Mouse (Mus musculus) hindbrain, embryonic 15.5 days (tissue): ENCODE data around the gene Fam189b. TPM values are rescaled to one million over a fixed set of nuclear protein-coding genes. Genes with fewer than 3 reads are reported as not detected.
A peak's percentile ranks its signal among the peaks of the same experiment; 100 is the strongest.

Experiments used
- ATAC-seq: fragments of 200-750 bp; cut with Nextera tagmentation; 2 replicates; pipeline ENCODE4 v1.8.0; 2017; ENCODE audit warnings: low read depth, moderate number of reproducible peaks, moderate TSS enrichment; ENCODE audit not compliant: low FRiP score
- H3K27ac ChIP-seq: fragments of 300-500 bp; sonication (generic); replicated peaks from 2 replicates; pipeline ENCODE4 v1.5.1; 2015; ENCODE audit warnings: mild to moderate bottlenecking, inconsistent platforms
- H3K27me3 ChIP-seq: fragments of 300-500 bp; sonication (generic); 2 replicates; pipeline ENCODE4 v1.6.1; 2015; ENCODE audit warnings: control low read depth, inconsistent platforms
- H3K36me3 ChIP-seq: fragments of 300-500 bp; sonication (generic); 2 replicates; pipeline ENCODE4 v1.6.1; 2015; ENCODE audit warnings: control low read depth, inconsistent platforms
- H3K4me1 ChIP-seq: fragments of 300-500 bp; sonication (generic); replicated peaks from 2 replicates; pipeline ENCODE4 v1.6.1; 2015; ENCODE audit warnings: control low read depth, inconsistent platforms
- H3K4me2 ChIP-seq: fragments of 300-500 bp; sonication (generic); 2 replicates; pipeline ENCODE4 v1.6.1; 2015; ENCODE audit warnings: moderate library complexity, mild to moderate bottlenecking, inconsistent platforms
- H3K4me3 ChIP-seq: fragments of 300-500 bp; sonication (generic); 2 replicates; pipeline ENCODE4 v1.5.1; 2015; ENCODE audit warnings: mild to moderate bottlenecking, inconsistent platforms
- H3K9ac ChIP-seq: fragments of 300-500 bp; sonication (generic); 2 replicates; pipeline ENCODE4 v1.6.1; 2015; ENCODE audit warnings: inconsistent platforms
- H3K9me3 ChIP-seq: fragments of 300-500 bp; sonication (generic); 2 replicates; pipeline ENCODE4 v1.6.1; 2016; ENCODE audit warnings: control low read depth, inconsistent platforms
- WGBS: fragments of 180-500 bp; shearing (Covaris S2); methylation state at CpG from one replicate; pipeline ENCODE4 v1.1.7; 2015; 5-methylcytosine and 5-hydroxymethylcytosine counted together
- polyA plus RNA-seq: library from polyadenylated mRNA; unstranded; fragments of >200 nt; fragmentation: Nextera tagmentation; extraction: Ambion mirVana; gene quantifications from 2 replicates; pipeline ENCODE4 v1.2.1, GENCODE M21; 2015

The Fam189b gene
- polyA plus RNA-seq, 1 experiment from 2014 or later = 39.2 TPM

GRCm38 (mm10) chr3:89226361-89226760, 43.4 kb downstream of the Fam189b start:
- H3K4me3 ChIP-seq = peak overlapping the region; percentile 41
- H3K36me3 ChIP-seq = no peaks in the 10 kb centered on the region
- no peaks in the 10 kb centered on the region for H3K27me3 ChIP-seq
- H3K27ac ChIP-seq = peak overlapping the region; percentile 84
- ATAC-seq = no peak
- 9% methylated on average over 11 of the region's 11 CpGs for WGBS
- H3K4me2 ChIP-seq = peak overlapping the region; percentile 67
- peaks cover 56% of the 10 kb centered on the region for H3K4me1 ChIP-seq
- H3K9ac ChIP-seq = peak overlapping the region; percentile 46
- H3K9me3 ChIP-seq = no peaks in the 10 kb centered on the region

GRCm38 (mm10) chr3:89226900-89227299, 44.0 kb downstream of the Fam189b start, which contains the start of gene Mtx1:
TSS of gene Mtx1 (minus strand) at chr3:89227088.
- Histone ChIP-seq H3K4me2 (peak within 1 kb of the TSS; percentile 67), H3K27me3 (no peaks in the 10 kb centered on the region), H3K36me3 (no peaks in the 10 kb centered on the region), H3K9me3 (no peaks in the 10 kb centered on the region), H3K9ac (peak within 1 kb of the TSS; percentile 46), H3K27ac (peak within 1 kb of the TSS; percentile 84), H3K4me3 (peak within 1 kb of the TSS; percentile 41), H3K4me1 (peaks cover 56% of the 10 kb centered on the region)
- 2% methylated on average over 21 of the region's 21 CpGs for WGBS
- ATAC-seq = no peak

DNA sequence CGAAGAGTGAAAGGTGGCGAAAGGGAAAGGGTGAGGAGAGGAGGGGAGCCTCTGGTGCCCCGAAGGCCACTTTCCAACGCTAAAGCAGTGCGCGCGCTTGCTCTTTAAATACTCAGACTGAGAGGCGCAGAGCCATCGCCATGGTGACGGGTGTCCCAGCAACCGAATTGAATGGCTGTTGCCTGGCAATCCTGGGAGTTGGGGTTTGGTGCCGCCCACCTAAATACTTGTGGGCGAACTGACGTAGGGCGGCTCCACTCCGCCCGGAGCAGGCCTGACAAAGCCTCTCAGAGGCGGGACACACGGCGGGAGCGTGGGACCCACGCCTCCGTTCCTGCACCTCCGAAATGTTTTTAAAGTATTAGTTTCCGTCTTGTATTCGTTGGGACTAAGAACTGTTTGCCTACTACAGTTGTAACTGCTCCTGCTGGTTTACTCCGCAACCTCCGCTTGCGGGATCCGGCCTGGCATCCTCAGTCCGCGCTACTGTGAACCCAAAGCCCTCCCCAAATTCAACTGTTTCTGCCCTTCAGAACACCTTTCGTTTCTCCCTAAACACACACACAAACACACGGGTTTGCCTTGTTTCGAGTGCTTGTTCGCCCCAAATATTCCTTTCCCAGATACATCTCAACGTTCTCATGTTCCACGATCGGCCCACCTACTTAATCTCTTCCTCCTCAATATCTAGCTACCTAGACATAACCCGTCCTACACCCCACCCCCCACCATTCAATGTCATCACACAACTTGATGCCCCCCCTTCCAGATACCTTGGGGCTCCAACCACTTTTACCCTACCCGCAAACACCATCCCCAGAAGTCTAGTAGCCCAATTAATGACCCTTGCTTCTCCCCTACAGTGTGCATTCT, 44.6 kb downstream of the Fam189b start:
- peak overlapping the region; percentile 46 for H3K9ac ChIP-seq
- H3K4me3 ChIP-seq = peak overlapping the region; percentile 41
- peak; percentile 80 for ATAC-seq
- no peaks in the 10 kb centered on the region for H3K27me3 ChIP-seq
- H3K4me2 ChIP-seq = peak overlapping the region; percentile 67
- H3K9me3 ChIP-seq = no peaks in the 10 kb centered on the region
- peak overlapping the region; percentile 84 for H3K27ac ChIP-seq
- H3K4me1 ChIP-seq = peaks cover 56% of the 10 kb centered on the region
- 3% methylated on average over 41 of the region's 41 CpGs for WGBS
- no peaks in the 10 kb centered on the region for H3K36me3 ChIP-seq

DNA sequence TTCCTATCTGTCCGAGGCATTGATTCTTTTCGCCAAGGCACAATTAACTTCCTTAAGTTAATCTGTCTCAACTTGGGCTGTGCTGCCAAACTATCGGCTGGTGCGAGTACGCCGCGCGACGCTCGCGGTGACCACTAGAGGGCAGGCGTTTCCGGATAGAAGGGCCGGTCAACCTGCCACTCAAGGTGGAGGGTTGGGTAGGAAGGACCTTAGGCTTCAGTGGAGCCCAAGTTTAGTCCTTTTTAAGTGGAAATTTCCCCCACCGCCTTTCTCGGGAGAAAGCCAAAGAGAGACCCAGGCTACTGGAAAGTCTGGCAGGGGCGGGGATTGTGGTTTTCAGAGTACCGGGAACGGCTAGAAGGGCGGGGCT, 45.2 kb downstream of the Fam189b start:
- peak overlapping the region; percentile 84 for H3K27ac ChIP-seq
- peaks cover 56% of the 10 kb centered on the region for H3K4me1 ChIP-seq
- ATAC-seq = peak; percentile 40

GRCm38 (mm10) chr3:89228836-89229235, 45.9 kb downstream of the Fam189b start, which contains the start of gene Muc1:
TSS of gene Muc1 (plus strand) at chr3:89229057.
- no peak for ATAC-seq
- no peaks in the 10 kb centered on the region for H3K27me3 ChIP-seq
- peak within 1 kb of the TSS; percentile 41 for H3K4me3 ChIP-seq
- H3K9ac ChIP-seq = peak within 1 kb of the TSS; percentile 30; the same call in 1 of the 2 replicates
- H3K4me2 ChIP-seq = peak within 1 kb of the TSS; percentile 67
- peak within 1 kb of the TSS; percentile 84 for H3K27ac ChIP-seq
- peaks cover 5% of the 10 kb centered on the region; the same call in 1 of the 2 replicates for H3K36me3 ChIP-seq
- H3K9me3 ChIP-seq = no peaks in the 10 kb centered on the region
- 39% methylated on average over 10 of the region's 10 CpGs for WGBS
- peaks cover 51% of the 10 kb centered on the region for H3K4me1 ChIP-seq

More for the DNA sequence above, 45.2 kb downstream of the Fam189b start:
- Histone ChIP-seq H3K4me2 (peak overlapping the region; percentile 67), H3K4me3 (peak overlapping the region; percentile 41), H3K9me3 (no peaks in the 10 kb centered on the region), H3K27me3 (no peaks in the 10 kb centered on the region), H3K36me3 (no peaks in the 10 kb centered on the region), H3K9ac (peak overlapping the region; percentile 19; the same call in 1 of the 2 replicates)
- WGBS = under 1% methylated on average over 20 of the region's 20 CpGs

- no peaks in the 10 kb centered on the region for H3K27me3 ChIP-seq
- H3K27ac ChIP-seq = no peak overlapping the region
- H3K9me3 ChIP-seq = no peaks in the 10 kb centered on the region
- H3K4me3 ChIP-seq = no peak overlapping the region
- H3K36me3 ChIP-seq = peaks cover 9% of the 10 kb centered on the region
- WGBS = 56% methylated on average over 4 of the region's 4 CpGs
- no peak overlapping the region for H3K9ac ChIP-seq
- no peak overlapping the region for H3K4me2 ChIP-seq
- ATAC-seq = no peak
- peaks cover 47% of the 10 kb centered on the region for H3K4me1 ChIP-seq
These were observed 46.3 kb downstream of the Fam189b start for GRCm38 (mm10) chr3:89229276-89229675.

DNA sequence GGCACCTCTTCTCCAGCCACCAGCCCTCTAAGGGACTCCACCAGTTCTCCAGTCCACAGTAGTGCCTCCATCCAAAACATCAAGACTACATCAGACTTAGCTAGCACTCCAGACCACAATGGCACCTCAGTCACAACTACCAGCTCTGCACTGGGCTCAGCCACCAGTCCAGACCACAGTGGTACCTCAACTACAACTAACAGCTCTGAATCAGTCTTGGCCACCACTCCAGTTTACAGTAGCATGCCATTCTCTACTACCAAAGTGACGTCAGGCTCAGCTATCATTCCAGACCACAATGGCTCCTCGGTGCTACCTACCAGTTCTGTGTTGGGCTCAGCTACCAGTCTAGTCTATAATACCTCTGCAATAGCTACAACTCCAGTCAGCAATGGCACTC, 47.6 kb downstream of the Fam189b start:
- Histone ChIP-seq H3K27ac (no peak overlapping the region), H3K4me1 (peaks cover 35% of the 10 kb centered on the region), H3K36me3 (peaks cover 22% of the 10 kb centered on the region), H3K27me3 (no peaks in the 10 kb centered on the region), H3K4me2 (no peak overlapping the region), H3K4me3 (no peak overlapping the region), H3K9ac (no peak overlapping the region), H3K9me3 (no peaks in the 10 kb centered on the region)
- no peak for ATAC-seq
- 95% methylated on average over 2 of the region's 2 CpGs for WGBS

DNA sequence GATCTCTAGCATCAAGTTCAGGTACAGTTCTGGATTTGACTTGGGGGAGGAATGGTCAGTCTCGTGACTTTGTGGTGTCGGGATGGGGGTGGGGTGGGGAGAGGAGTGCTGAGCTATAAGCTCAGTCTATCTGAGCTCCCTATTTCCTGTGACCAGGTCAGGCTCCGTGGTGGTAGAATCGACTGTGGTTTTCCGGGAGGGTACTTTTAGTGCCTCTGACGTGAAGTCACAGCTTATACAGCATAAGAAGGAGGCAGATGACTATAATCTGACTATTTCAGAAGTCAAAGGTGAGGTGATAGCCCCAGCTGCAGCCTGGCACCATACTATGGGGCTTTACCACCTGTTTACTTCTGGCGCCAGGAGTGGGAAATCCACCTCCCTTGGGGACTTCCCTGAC, 48.4 kb downstream of the Fam189b start:
- no peak overlapping the region for H3K9ac ChIP-seq
- WGBS = 78% methylated on average over 7 of the region's 7 CpGs
- no peak overlapping the region for H3K27ac ChIP-seq
- no peak overlapping the region for H3K4me3 ChIP-seq
- no peak overlapping the region for H3K4me2 ChIP-seq
- H3K27me3 ChIP-seq = no peaks in the 10 kb centered on the region
- peaks cover 27% of the 10 kb centered on the region for H3K4me1 ChIP-seq
- ATAC-seq = no peak
- peaks cover 29% of the 10 kb centered on the region for H3K36me3 ChIP-seq
- no peaks in the 10 kb centered on the region for H3K9me3 ChIP-seq

GRCm38 (mm10) chr3:89231772-89232275, 48.9 kb downstream of the Fam189b start:
- ATAC-seq = no peak
- no peak overlapping the region for H3K9ac ChIP-seq
- 80% methylated on average over 16 of the region's 16 CpGs for WGBS
- no peaks in the 10 kb centered on the region for H3K9me3 ChIP-seq
- H3K36me3 ChIP-seq = peaks cover 34% of the 10 kb centered on the region
- H3K4me1 ChIP-seq = peaks cover 22% of the 10 kb centered on the region
- H3K4me2 ChIP-seq = no peak overlapping the region
- H3K27me3 ChIP-seq = no peaks in the 10 kb centered on the region
- no peak overlapping the region for H3K4me3 ChIP-seq
- no peak overlapping the region for H3K27ac ChIP-seq

- Histone ChIP-seq H3K9ac (no peak overlapping the region), H3K4me2 (no peak overlapping the region), H3K27ac (no peak overlapping the region), H3K27me3 (no peaks in the 10 kb centered on the region), H3K9me3 (no peaks in the 10 kb centered on the region), H3K4me1 (peaks cover 14% of the 10 kb centered on the region), H3K4me3 (no peak overlapping the region), H3K36me3 (peaks cover 41% of the 10 kb centered on the region)
- 80% methylated on average over 6 of the region's 6 CpGs for WGBS
- no peak for ATAC-seq
These were observed 49.7 kb downstream of the Fam189b start for GRCm38 (mm10) chr3:89232614-89233013.

GRCm38 (mm10) chr3:89233562-89234110, 50.7 kb downstream of the Fam189b start:
- Histone ChIP-seq H3K27me3 (no peaks in the 10 kb centered on the region), H3K4me3 (no peak overlapping the region), H3K36me3 (peaks cover 51% of the 10 kb centered on the region), H3K27ac (no peak overlapping the region), H3K9me3 (no peaks in the 10 kb centered on the region), H3K4me1 (peaks cover 5% of the 10 kb centered on the region), H3K4me2 (no peak overlapping the region), H3K9ac (no peak overlapping the region)
- WGBS = 86% methylated on average over 14 of the region's 14 CpGs
- ATAC-seq = no peak

DNA sequence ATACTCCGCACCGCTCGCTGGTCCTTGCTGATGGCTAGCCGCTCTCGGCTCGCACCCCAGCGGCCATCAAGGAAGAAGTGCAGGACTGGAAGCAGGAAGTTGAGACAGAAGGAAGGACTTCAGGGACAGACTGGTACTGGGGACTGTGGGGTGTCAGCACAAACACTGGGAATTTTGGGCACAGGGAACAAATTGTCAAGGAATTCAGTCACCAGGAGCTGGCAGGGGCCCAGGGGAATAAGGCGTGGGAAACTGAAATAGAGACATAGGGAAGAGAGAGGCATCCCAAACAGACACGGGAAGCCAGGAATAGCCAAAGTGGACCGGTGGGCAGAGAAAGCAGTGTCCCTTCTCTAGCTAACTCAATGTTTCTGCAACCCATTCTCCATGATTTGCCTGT, 53.6 kb downstream of the Fam189b start:
- Histone ChIP-seq H3K9ac (no peak overlapping the region), H3K36me3 (peaks cover 80% of the 10 kb centered on the region), H3K27me3 (no peaks in the 10 kb centered on the region), H3K4me3 (no peak overlapping the region), H3K4me2 (no peak overlapping the region), H3K4me1 (no peaks in the 10 kb centered on the region), H3K9me3 (no peaks in the 10 kb centered on the region), H3K27ac (no peak overlapping the region)
- whole genome bisulfite sequencing = 93% methylated on average over 10 of the region's 10 CpGs
- no peak for ATAC-seq
